Mouse (Mus musculus) neural tube, embryonic 10.5 days (tissue): ENCODE results near the gene 4931428F04Rik.

Experiments
- DNase-seq: peaks from one replicate; pipeline ENCODE4 v3.0.0-alpha.2; 2017; ENCODE audit warnings: low spot score; ENCODE audit errors: extremely low spot score

The 4931428F04Rik gene

DNA sequence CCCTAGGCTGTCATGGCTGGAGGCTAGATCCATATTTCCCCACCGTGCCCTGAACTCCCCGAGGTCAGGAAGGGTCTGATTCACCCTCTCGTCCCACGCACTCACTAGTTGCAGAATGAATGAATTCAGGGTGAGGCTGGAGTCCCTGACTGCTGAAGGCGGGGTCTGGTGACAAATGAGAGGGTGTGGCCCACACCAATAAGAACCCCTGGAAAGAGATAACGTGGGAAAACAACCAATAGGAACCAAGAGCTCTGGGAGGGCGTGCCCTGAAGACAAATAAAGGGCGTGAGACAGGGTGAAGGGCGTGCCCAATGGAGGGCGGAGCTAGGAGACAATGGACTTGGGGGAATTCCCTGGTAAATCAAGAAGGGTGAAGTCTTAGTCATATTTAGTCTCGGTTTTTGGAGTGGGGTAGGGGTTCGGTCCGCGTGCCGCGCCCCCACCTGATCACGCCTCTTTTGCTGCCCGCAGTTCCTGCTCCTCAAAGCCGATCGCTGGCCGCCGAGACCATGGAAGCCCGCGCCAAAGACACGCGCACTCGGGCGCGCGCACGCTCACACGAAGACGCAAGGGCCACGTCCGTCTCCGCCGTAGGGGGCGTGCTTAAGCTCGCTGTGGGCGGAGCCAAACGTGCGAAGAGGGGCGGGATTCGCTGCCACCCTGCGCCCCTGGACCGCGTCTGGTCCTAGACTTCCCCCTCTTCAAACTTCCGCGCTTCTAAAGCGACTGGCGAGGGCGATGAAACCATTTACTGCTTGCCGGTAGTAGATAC, 519 bp downstream of the 4931428F04Rik start:
- peak; percentile 95 for DNase-seq

- no peak for DNase-seq
Observed at GRCm38 (mm10) chr8:105288231-105288630, 1.4 kb downstream of the 4931428F04Rik start.

DNA sequence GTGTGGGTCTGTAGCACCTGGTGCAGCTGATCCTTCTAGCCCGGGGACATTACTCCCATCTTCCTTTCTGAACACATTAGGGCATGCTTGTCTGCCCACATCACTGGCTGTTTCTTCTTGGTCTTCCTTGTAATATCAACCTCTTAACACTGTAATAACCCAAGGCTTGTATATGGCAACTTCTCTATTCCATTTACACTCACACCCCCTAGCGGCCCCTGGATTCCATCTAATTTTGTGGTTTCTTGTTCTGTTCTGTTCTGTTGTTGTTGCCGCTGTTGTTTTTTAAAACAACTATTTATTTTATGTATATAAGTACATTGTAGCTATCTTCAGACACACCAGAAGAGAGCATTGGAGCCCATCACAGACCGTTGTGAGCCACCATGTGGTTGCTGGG, 2.8 kb downstream of the 4931428F04Rik start:
- DNase-seq, result no peak

GRCm38 (mm10) chr8:105285514-105285913, 4.2 kb downstream of the 4931428F04Rik start:
- DNase-seq, result no peak

DNA sequence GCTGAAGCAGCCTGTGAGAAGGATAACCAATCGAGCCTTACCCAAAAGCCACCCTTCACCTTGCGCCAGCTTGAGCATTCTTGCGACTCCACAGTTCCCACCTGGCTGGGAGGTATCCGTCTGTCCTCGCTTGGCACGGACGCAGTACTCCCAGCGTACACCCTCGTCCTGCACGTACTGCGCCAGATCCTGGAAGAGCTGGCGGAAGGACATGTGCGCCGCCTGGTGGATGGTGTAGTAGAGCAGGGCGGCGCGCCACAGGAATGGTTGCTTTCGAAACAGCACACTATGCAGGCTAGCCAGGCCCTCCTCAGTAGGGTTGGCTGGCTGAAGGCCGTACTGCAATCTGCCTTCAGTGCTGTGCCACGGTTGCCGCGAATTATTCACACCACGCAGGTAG, 6.6 kb downstream of the 4931428F04Rik start:
- DNase-seq, result no peak

DNA sequence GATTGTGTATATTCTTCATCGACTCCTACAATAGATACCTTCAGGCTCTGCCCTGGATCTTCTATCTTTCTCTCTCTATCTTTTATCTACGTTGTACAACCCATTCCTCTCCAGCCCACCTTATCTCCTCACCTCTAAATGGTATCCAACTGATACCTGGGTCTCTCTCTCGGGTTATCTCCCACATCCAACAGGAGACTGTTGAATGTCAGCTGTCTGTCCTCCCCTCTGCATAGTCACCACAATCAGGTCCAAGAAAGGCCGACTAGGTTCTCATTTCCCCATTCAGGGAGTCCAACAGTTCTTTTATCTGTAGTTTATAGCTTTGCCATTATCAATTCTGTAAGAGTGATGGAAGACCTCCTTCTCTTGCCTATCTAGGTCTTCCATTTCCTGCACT, 7.4 kb downstream of the 4931428F04Rik start:
- DNase-seq, result no peak

- DNase-seq, result no peak
Observed at GRCm38 (mm10) chr8:105281821-105282220, 7.8 kb downstream of the 4931428F04Rik start.

GRCm38 (mm10) chr8:105280567-105280966, 9.1 kb downstream of the 4931428F04Rik start:
- no peak for DNase-seq

DNA sequence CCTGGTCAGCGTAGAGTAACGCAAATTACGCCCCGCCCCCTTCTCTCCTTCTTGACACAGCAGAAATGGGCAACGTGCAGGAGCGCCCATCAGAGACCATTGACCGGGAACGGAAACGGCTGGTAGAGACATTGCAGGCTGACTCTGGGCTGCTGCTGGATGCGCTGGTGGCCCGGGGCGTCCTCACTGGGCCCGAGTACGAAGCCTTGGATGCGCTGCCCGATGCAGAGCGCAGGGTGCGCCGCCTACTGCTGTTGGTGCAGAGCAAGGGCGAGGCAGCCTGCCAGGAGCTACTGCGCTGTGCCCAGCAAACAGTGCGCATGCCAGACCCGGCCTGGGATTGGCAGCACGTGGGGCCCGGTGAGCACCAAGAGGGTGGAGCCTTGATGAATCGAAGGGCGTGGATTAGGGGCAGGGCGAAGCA, 10.7 kb downstream of the 4931428F04Rik start:
- no peak for DNase-seq

- DNase-seq, result no peak
Observed at GRCm38 (mm10) chr8:105276292-105277120, 13.2 kb downstream of the 4931428F04Rik start.

DNA sequence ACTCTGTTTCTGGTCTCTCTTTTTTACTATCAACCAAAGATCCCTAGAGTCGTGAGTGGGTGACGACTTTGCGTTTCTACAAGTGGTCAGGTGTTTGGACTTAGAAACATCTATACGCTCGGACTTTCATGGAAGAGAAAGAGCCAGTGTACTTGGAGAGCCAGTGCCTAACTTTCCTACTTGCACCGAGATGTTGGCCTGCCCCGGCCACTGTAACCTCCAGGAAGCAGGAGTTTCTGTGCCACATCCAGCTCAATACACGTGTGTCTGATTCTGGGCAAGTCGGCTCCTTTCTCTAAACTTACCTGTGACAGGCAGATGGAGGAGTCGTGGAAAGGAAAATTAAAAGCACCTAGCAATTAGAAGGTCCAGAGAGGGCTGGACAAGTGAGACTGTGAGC, 13.8 kb downstream of the 4931428F04Rik start, which contains the start of gene Nol3:
Gene Nol3, plus strand, starts transcription at position 301 of the 400 bp plus-strand sequence.
- DNase-seq, result no peak

DNA sequence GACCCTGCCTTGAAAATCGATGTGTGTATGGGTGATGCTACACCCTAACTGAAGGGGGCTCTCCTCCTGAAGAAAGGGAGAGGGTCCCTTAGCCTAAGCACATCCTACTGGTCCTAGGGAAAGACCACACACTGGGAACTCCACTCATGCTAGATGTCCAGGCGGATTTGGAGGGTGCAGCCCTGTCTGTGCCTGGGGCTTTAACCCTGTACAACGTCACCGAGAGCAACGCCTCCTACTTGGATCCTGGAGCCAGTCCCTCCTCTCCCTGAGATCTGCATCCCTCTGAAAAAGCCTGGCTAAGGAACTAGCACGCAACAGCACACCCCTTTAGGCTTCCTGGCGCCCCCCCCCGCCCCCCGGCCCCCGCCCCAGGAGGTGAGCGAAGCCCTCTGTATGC, 14.3 kb downstream of the 4931428F04Rik start:
- DNase-seq, result no peak

DNA sequence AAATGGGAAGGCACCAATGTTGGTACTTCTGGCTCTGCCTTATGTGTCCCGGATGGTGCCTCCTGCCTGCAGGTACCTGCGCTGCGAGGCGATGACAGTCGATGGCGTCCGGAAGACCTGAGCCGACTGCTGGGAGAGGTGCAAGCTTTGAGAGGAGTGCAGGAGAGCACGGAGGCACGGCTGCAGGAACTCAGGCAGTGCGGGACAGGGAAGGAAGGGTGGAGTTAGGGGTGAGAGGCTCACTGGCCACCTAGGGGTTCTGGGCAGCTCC, 18.8 kb downstream of the 4931428F04Rik start:
- no peak for DNase-seq

DNA sequence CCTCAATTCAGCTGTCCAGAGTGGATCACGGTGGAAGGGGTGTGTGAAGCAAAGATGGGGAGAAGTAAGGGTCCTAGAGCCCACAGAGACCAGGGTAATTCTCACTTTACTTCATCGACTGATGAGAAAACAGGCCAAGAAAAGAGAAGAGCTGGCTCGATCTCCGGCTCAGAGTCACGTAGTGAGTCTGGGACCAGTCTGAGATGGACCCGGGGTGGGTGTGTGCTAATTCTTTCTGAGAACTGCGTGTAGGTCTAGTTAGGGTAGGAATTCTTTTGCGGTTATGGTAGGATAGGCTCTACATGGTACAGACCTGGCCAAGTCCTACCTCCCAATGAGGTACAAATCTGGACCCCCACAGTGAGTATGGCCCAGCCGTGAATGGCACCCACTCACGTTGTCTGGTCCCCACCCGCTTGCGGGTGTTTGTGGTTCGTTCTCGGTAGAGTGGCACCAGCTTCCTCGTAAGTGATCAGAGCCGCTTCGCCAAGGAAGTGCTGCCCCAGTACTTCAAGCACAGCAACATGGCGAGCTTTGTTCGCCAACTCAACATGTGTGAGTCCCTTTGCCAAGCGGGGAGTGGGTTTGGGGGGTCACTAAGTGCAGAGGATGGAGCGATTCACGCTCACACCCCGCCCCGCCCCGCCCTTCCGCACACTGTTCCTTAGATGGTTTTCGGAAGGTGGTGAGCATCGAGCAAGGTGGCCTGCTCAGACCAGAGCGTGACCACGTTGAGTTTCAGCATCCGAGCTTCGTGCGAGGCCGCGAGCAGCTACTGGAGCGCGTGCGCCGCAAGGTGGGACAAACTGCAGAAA, 19.4 kb downstream of the 4931428F04Rik start:
- no peak for DNase-seq

- DNase-seq, result no peak
Observed at GRCm38 (mm10) chr8:105269461-105269947, 20.2 kb downstream of the 4931428F04Rik start, which contains the start of gene Hsf4. TSS of gene Hsf4 (plus strand) at chr8:105269801.

DNA sequence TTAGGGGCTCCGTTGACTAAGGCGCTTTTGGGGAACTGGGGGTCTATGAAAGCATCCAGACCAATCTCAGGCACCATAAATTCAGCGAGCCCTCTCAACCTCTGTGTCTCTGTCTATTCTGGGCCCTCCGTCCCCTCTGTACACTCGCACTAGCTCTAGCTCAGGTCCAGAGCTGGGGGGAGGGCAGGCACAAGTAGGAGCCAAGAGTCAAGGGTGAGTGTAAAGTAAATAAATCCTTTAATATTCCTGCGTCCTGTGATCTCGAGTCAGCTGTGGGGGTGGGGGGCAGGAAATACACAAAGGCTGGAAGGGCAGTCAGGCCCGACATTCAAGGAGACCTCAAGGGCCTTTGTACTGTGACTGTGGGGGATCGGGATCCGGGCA, 20.6 kb downstream of the 4931428F04Rik start:
- no peak for DNase-seq

GRCm38 (mm10) chr8:105268342-105269074, 21.2 kb downstream of the 4931428F04Rik start:
- DNase-seq, result peak; percentile 80

- DNase-seq, result peak; percentile 15
Observed at GRCm38 (mm10) chr8:105266775-105267174, 22.9 kb downstream of the 4931428F04Rik start.

- DNase-seq, result no peak
Observed at GRCm38 (mm10) chr8:105265128-105265527, 24.5 kb downstream of the 4931428F04Rik start.

GRCm38 (mm10) chr8:105264024-105264982, 25.4 kb downstream of the 4931428F04Rik start, which contains the start of the genes Tradd and Fbxl8:
TSS of gene Tradd (minus strand) at chr8:105264609.
TSS of gene Fbxl8 (plus strand) at chr8:105264648.
- peak; percentile 77 for DNase-seq
